ENCODE assay signal across 8 mouse cellular contexts in genomic region chr15:96170986-96171769, GRCm38 (mm10).
DNase-seq lines count a peak whose midpoint lies in the region; ATAC-seq and TF ChIP-seq lines count a peak whose summit lies in the region.

No protein-coding gene starts in this region.

- H3K9me3 ChIP-seq in embryonic facial prominence, embryonic 11.5 days (replicated peaks; ENCODE audit: control insufficient read depth, low read length) = no peaks in the 10 kb centered on the region
- H3K9me3 ChIP-seq in liver, postnatal 0 days (ENCODE audit: low read length) = no peaks in the 10 kb centered on the region

- H3K4me1 ChIP-seq in embryonic facial prominence, embryonic 11.5 days (ENCODE audit: control insufficient read depth, insufficient read depth, low read length) = no peaks in the 10 kb centered on the region
- H3K4me1 ChIP-seq in kidney, adult 2 months (ENCODE audit: control insufficient read depth, insufficient read depth, low read length) = no peaks in the 10 kb centered on the region; the same call in 1 of the 2 replicates
- H3K4me1 ChIP-seq in liver, postnatal 0 days (ENCODE audit: insufficient read depth) = no peaks in the 10 kb centered on the region

- TF ChIP-seq EP300 in liver, postnatal 0 days (IDR thresholded peaks at IDR 0.05; ENCODE audit: low read depth) = no peak

- DNase-seq in right cerebral cortex, adult 18-20 months = peak; percentile 38
- DNase-seq in right cerebral cortex, postnatal 14 days = no peak
- DNase-seq in embryonic facial prominence, embryonic 11.5 days (ENCODE audit: low spot score) = peak; percentile 75
- DNase-seq in kidney, adult 2 months = peak; percentile 61
- DNase-seq in liver, postnatal 0 days = peak; percentile 18
- peak; percentile 47 for DNase-seq in right cerebral cortex, postnatal 25 days
- DNase-seq in gastrocnemius, postnatal 25 days = no peak
- DNase-seq in gastrocnemius, postnatal 14 days = no peak

- intact Hi-C loops in gastrocnemius, postnatal 14 days (cut with DNase I; ENCODE audit: low total_unique reads) = no loop called here

- peak overlapping the region; percentile 19 for H3K4me3 ChIP-seq in embryonic facial prominence, embryonic 11.5 days (ENCODE audit: low read depth, low read length)
- H3K4me3 ChIP-seq in kidney, adult 2 months (ENCODE audit: insufficient read depth, low read depth, low read length) = peak overlapping the region; percentile 38
- H3K4me3 ChIP-seq in liver, postnatal 0 days (ENCODE audit: low read depth, low read length) = peak overlapping the region; percentile 20

- ATAC-seq in embryonic facial prominence, embryonic 11.5 days (replicated peaks; ENCODE audit: insufficient number of reproducible peaks, low FRiP score, low TSS enrichment, low read depth) = no peak
- ATAC-seq in liver, postnatal 0 days = peak; percentile 84

- H3K27me3 ChIP-seq in embryonic facial prominence, embryonic 11.5 days (ENCODE audit: control insufficient read depth, insufficient read depth, low read length) = no peaks in the 10 kb centered on the region; the same call in 1 of the 2 replicates
- H3K27me3 ChIP-seq in kidney, adult 2 months (replicated peaks; ENCODE audit: control insufficient read depth, insufficient read depth, low read length) = no peaks in the 10 kb centered on the region
- H3K27me3 ChIP-seq in liver, postnatal 0 days (ENCODE audit: insufficient read depth, low read length) = peaks cover 12% of the 10 kb centered on the region; the same call in 1 of the 2 replicates

- no peaks in the 10 kb centered on the region for H3K36me3 ChIP-seq in embryonic facial prominence, embryonic 11.5 days (replicated peaks; ENCODE audit: control insufficient read depth, insufficient read depth, low read depth, low read length)
- H3K36me3 ChIP-seq in kidney, adult 2 months (ENCODE audit: control insufficient read depth, insufficient read depth, low read length) = no peaks in the 10 kb centered on the region
- no peaks in the 10 kb centered on the region for H3K36me3 ChIP-seq in liver, postnatal 0 days (replicated peaks; ENCODE audit: insufficient read depth, low read length)

- no peak overlapping the region for H3K27ac ChIP-seq in embryonic facial prominence, embryonic 11.5 days (replicated peaks; ENCODE audit: low read depth, low read length)
- H3K27ac ChIP-seq in kidney, adult 2 months (ENCODE audit: insufficient read depth, low read depth, low read length) = no peak overlapping the region
- H3K27ac ChIP-seq in liver, postnatal 0 days (ENCODE audit: low read depth) = no peak overlapping the region

- no peak for TF ChIP-seq POLR2A in kidney, adult 2 months (IDR thresholded peaks at IDR 0.05; ENCODE audit: low read depth, low read length)

- no peak overlapping the region for H3K9ac ChIP-seq in embryonic facial prominence, embryonic 11.5 days (replicated peaks; ENCODE audit: low read length)
- H3K9ac ChIP-seq in liver, postnatal 0 days (replicated peaks) = no peak overlapping the region

- 8% methylated on average over 22 of the region's 22 CpGs for WGBS in embryonic facial prominence, embryonic 11.5 days
- WGBS in kidney, adult 2 months = 15% methylated on average over 22 of the region's 22 CpGs
- WGBS in liver, postnatal 0 days (ENCODE audit: insufficient replicate concordance) = 12% methylated on average over 22 of the region's 22 CpGs

- no peak for TF ChIP-seq CTCF in kidney, adult 2 months (conservative IDR thresholded peaks at IDR 0.05; ENCODE audit: insufficient read depth, insufficient read length, low read depth, low read length)
- TF ChIP-seq CTCF in liver, postnatal 0 days (IDR thresholded peaks at IDR 0.05; ENCODE audit: low read depth) = no peak

- peak overlapping the region; percentile 56 for H3K4me2 ChIP-seq in embryonic facial prominence, embryonic 11.5 days (ENCODE audit: low read depth, low read length)
- peak overlapping the region; percentile 53 for H3K4me2 ChIP-seq in liver, postnatal 0 days (ENCODE audit: low read depth, low read length)

Comparison
In these comparisons a context has a peak if more than half of its experiments do, and no peak if none do; other contexts are left out.
1. DNase-seq: peak in right cerebral cortex, adult 18-20 months (single experiment), embryonic facial prominence, embryonic 11.5 days (single experiment), kidney, adult 2 months (single experiment), liver, postnatal 0 days (single experiment) and right cerebral cortex, postnatal 25 days (single experiment); none in right cerebral cortex, postnatal 14 days (single experiment), gastrocnemius, postnatal 25 days (single experiment) and gastrocnemius, postnatal 14 days (single experiment).
2. Peak in every context shown above with its lines, with median percentiles within 50 percentile points of each other: H3K4me3 ChIP-seq.